8 mouse cellular contexts compared by ENCODE assay signal in genomic region chr11:82914711-82915352, GRCm38 (mm10). TPM values are rescaled to one million over a fixed set of nuclear protein-coding genes. Genes with fewer than 3 reads are reported as not detected.
DNase-seq lines count a peak whose midpoint lies in the region; ATAC-seq lines count a peak whose summit lies in the region.

No protein-coding gene starts in this region.

- H3K27me3 ChIP-seq in hindbrain, embryonic 15.5 days: peaks cover 7% of the 10 kb centered on the region; the same call in 1 of the 2 replicates

- H3K27ac ChIP-seq in hindbrain, embryonic 15.5 days (replicated peaks): no peak overlapping the region

- no peaks in the 10 kb centered on the region for H3K9me3 ChIP-seq in hindbrain, embryonic 15.5 days

- H3K4me1 ChIP-seq in hindbrain, embryonic 15.5 days (replicated peaks): no peaks in the 10 kb centered on the region

- peak overlapping the region; percentile 49 for H3K4me2 ChIP-seq in hindbrain, embryonic 15.5 days

- no peak overlapping the region for H3K4me3 ChIP-seq in hindbrain, embryonic 15.5 days

- no peaks in the 10 kb centered on the region for H3K36me3 ChIP-seq in hindbrain, embryonic 15.5 days

- 10% methylated on average over 16 of the region's 16 CpGs for WGBS in hindbrain, embryonic 15.5 days

- peak; percentile 69 for DNase-seq in T-cell, adult 2 months (ENCODE audit: low spot score)
- DNase-seq in cerebellum, adult 9-11 months: peak; percentile 54
- peak; percentile 61 to 64 for DNase-seq in frontal cortex, postnatal 25 days (ENCODE audit: low spot score in 2 of 2)
- DNase-seq in left cerebral cortex, adult 11 months (ENCODE audit: low spot score): peak; percentile 11
- peak; percentile 67 to 80 for DNase-seq in lung, postnatal 4 days
- peak; percentile 75 to 81 for DNase-seq in right cerebral cortex, adult 2 months (ENCODE audit: low spot score in 2 of 2)
- peak; percentile 50 to 75 for DNase-seq in urinary bladder, postnatal 36 days (ENCODE audit: low spot score in 2 of 2)

- H3K9ac ChIP-seq in hindbrain, embryonic 15.5 days: no peak overlapping the region

- peak; percentile 68 for ATAC-seq in hindbrain, embryonic 15.5 days (ENCODE audit: low FRiP score, low read depth)

RNA-seq across cellular contexts. Expression of gene Unc45b, which starts 4.5 kb away (rescaled TPM):
- polyA plus RNA-seq in hindbrain, embryonic 15.5 days (2015; fragmentation: Nextera tagmentation; extraction: Ambion mirVana): 1.0 and 1.5 TPM in 2 replicates

RNA-seq across cellular contexts. Expression of gene Nle1, which starts 6.6 kb away (rescaled TPM):
- 33.1 and 34.4 TPM in 2 replicates for polyA plus RNA-seq in hindbrain, embryonic 15.5 days (2015; fragmentation: Nextera tagmentation; extraction: Ambion mirVana)

RNA-seq across cellular contexts. Expression of gene Fndc8, which starts 22.9 kb away (rescaled TPM):
- 0.82 and 0.98 TPM in 2 replicates for polyA plus RNA-seq in hindbrain, embryonic 15.5 days (2015; fragmentation: Nextera tagmentation; extraction: Ambion mirVana)

RNA-seq across cellular contexts. Expression of gene Rad51d, which starts 24.4 kb away (rescaled TPM):
- polyA plus RNA-seq in hindbrain, embryonic 15.5 days (2015; fragmentation: Nextera tagmentation; extraction: Ambion mirVana): 10.7 and 12.3 TPM in 2 replicates

RNA-seq across cellular contexts. Expression of gene Slfn5, which starts 36.3 kb away (rescaled TPM):
- 1.5 and 1.9 TPM in 2 replicates for polyA plus RNA-seq in hindbrain, embryonic 15.5 days (2015; fragmentation: Nextera tagmentation; extraction: Ambion mirVana)

Comparison
In these comparisons a context has a peak if more than half of its experiments do, and no peak if none do; other contexts are left out.
1. DNase-seq: peak in every context shown above with its lines; median percentile 78 in right cerebral cortex, adult 2 months; 74 in lung, postnatal 4 days; 69 in T-cell, adult 2 months; 62 in frontal cortex, postnatal 25 days; 62 in urinary bladder, postnatal 36 days; 54 in cerebellum, adult 9-11 months; 11 in left cerebral cortex, adult 11 months.